Mouse (Mus musculus): Measurements from ENCODE around the gene Gimap1. TPM values are rescaled to one million over a fixed set of nuclear protein-coding genes. Genes with fewer than 3 reads are reported as not detected.

Gimap1 gene
- polyA plus RNA-seq (2015; fragmentation: Nextera tagmentation; extraction: Ambion mirVana), result 4.8 and 5.7 TPM in 2 replicates

DNA sequence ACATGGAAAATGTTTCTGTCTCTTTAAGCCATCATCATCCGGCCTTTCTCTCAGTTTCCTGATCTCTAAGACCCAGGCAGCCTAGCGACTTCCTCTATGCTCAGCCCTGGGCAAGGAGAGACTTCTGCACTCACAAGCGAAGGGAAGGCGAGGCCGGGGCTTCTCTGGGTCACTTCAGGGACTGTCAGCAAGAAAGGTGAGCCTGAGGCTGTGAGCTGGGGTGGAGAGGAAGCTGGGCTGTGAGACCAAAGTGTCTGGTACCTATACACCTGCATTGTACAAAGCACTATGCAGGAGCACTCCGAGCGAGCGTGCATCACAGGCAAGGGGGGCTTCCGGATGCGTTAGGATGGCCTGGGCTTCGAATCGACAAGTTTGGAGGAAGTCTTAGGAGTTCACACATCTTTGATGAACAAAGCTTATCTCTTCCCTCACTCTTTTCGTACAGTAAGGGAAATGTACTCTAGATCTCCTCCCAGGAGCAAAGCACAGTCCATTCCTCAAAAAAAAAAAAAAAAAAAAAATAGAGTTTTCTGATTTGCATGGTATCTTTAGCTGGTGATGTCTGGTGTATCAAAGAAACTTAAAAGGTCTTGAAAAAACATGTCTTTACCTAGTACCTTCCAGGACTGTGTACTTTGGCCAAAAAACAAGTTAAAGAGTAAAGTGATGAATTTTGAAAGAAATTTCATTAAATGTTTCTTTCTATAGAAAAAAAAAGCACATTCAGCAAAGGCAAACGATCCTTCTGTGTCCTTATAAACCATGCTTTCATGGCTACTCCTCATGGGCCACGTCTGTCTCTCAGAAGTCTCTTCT lies at the start of gene Gimap1:
Gene Gimap1 (plus strand): TSS at position 94 of the 819 bp plus-strand sequence.
- no peak within 1 kb of the TSS for H3K4me2 ChIP-seq (ENCODE audit: low read length)
- H3K9ac ChIP-seq (ENCODE audit: low read depth, low read length), result no peak within 1 kb of the TSS
- no peak for ATAC-seq
- no peaks in the 10 kb centered on the region for H3K9me3 ChIP-seq (ENCODE audit: control insufficient read depth, low read length)
- H3K36me3 ChIP-seq (ENCODE audit: control insufficient read depth, insufficient read depth, low read length), result no peaks in the 10 kb centered on the region
- WGBS, result 83% methylated on average over 15 of the region's 15 CpGs
- H3K4me1 ChIP-seq (ENCODE audit: control insufficient read depth, insufficient read depth, low read depth, low read length), result peaks cover 9% of the 10 kb centered on the region
- no peak within 1 kb of the TSS for H3K27ac ChIP-seq (ENCODE audit: low read depth, low read length)
- H3K27me3 ChIP-seq (replicated peaks; ENCODE audit: control insufficient read depth, insufficient read depth, low read length), result peaks cover 2% of the 10 kb centered on the region
- H3K4me3 ChIP-seq (ENCODE audit: low read length), result 0 out of 2 replicates have a peak within 1 kb of the TSS, but pooled peaks have one; percentile 13

DNA sequence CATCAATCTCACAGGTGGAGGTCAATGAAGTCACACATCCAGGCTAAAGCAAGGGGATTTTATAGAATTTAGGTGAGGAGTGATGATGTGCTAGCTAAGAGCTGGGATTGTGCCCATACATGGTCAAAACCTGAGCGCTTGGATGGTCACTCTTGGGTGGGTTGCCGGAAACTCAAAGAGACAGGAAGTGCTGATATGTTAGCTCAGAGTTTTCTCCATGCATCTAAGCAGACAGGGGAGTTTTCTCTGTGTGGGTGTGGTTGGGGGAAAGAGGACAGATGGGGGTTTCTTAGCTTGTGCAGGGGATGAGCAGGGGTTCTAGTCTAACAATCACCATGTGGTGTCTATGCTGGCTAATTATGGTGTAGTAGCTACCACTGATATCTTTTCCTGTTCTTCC lies 49.5 kb upstream of the Gimap1 start:
- no peaks in the 10 kb centered on the region for H3K4me1 ChIP-seq (ENCODE audit: control insufficient read depth, insufficient read depth, low read depth, low read length)
- H3K4me3 ChIP-seq (ENCODE audit: low read length), result no peak overlapping the region
- 92% methylated on average over 2 of the region's 2 CpGs for WGBS
- no peak for ATAC-seq
- H3K36me3 ChIP-seq (ENCODE audit: control insufficient read depth, insufficient read depth, low read length), result no peaks in the 10 kb centered on the region
- no peak overlapping the region for H3K27ac ChIP-seq (ENCODE audit: low read depth, low read length)
- H3K9me3 ChIP-seq (ENCODE audit: control insufficient read depth, low read length), result no peaks in the 10 kb centered on the region
- H3K4me2 ChIP-seq (ENCODE audit: low read length), result no peak overlapping the region
- H3K9ac ChIP-seq (ENCODE audit: low read depth, low read length), result no peak overlapping the region
- H3K27me3 ChIP-seq (replicated peaks; ENCODE audit: control insufficient read depth, insufficient read depth, low read length), result no peaks in the 10 kb centered on the region

DNA sequence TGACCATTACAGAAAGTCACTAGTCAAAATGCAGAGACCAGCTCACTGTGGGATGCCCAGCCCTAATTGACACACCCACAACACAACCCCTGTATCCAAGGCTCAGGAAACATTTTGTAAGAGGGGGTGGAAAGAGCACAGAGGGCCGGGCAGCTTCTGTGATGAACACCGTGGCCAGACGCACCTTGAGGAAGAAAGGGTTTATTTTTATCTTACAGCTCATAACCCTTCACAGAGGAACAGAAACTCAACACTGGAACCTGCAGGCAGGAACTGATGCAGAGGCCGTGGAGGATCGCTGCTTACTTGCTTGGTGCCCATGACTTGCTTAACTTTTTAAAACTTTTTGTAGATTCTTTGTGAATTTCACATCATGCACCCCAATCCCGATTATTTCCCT lies 45.9 kb upstream of the Gimap1 start:
- Histone ChIP-seq H3K36me3 (ENCODE audit: control insufficient read depth, insufficient read depth, low read length) (no peaks in the 10 kb centered on the region), H3K27me3 (replicated peaks; ENCODE audit: control insufficient read depth, insufficient read depth, low read length) (no peaks in the 10 kb centered on the region), H3K4me3 (ENCODE audit: low read length) (no peak overlapping the region), H3K9me3 (ENCODE audit: control insufficient read depth, low read length) (no peaks in the 10 kb centered on the region), H3K27ac (ENCODE audit: low read depth, low read length) (no peak overlapping the region), H3K4me1 (ENCODE audit: control insufficient read depth, insufficient read depth, low read depth, low read length) (no peaks in the 10 kb centered on the region), H3K9ac (ENCODE audit: low read depth, low read length) (no peak overlapping the region), H3K4me2 (ENCODE audit: low read length) (no peak overlapping the region)
- no peak for ATAC-seq
- 89% methylated on average over 6 of the region's 6 CpGs for whole genome bisulfite sequencing

DNA sequence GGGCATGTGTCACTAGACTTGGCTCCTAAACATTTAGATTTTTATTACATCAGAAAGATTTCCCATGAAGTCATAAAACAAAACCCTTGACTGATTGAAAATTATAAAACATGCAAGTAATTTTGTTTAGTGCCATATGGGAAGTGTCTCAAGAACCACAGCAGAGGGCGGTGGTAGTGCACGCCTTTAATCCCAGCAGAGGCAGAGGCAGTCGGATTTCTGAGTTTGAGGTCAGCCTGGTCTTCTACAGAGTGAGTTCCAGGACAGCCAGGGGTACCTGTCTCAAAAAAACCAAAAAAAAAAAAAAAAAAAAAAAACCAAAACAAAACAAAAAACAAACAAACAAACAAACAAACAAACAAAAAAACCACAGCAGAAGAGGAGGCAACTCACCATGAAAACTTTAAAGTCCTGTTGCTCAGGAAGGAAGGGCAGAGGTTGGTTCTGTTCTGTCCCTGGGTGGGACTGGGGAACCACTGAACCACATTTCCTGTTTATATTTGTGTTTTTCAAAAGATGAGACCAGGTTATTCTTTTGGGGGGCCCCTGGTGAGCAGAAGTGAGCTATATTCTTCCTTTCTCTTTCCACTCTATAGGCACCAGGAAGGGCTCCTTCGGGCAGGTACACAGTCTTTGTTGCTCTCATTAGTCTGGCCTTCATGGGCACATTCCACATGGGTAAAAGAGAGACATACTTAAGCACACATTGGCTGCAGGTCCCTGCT lies 41.9 kb upstream of the Gimap1 start:
- no peak overlapping the region for H3K27ac ChIP-seq (ENCODE audit: low read depth, low read length)
- H3K36me3 ChIP-seq (ENCODE audit: control insufficient read depth, insufficient read depth, low read length), result no peaks in the 10 kb centered on the region
- H3K4me3 ChIP-seq (ENCODE audit: low read length), result no peak overlapping the region
- no peak for ATAC-seq
- WGBS, result 85% methylated on average over 4 of the region's 4 CpGs
- H3K27me3 ChIP-seq (replicated peaks; ENCODE audit: control insufficient read depth, insufficient read depth, low read length), result no peaks in the 10 kb centered on the region
- H3K9ac ChIP-seq (ENCODE audit: low read depth, low read length), result no peak overlapping the region
- no peaks in the 10 kb centered on the region for H3K4me1 ChIP-seq (ENCODE audit: control insufficient read depth, insufficient read depth, low read depth, low read length)
- no peak overlapping the region for H3K4me2 ChIP-seq (ENCODE audit: low read length)
- no peaks in the 10 kb centered on the region for H3K9me3 ChIP-seq (ENCODE audit: control insufficient read depth, low read length)

DNA sequence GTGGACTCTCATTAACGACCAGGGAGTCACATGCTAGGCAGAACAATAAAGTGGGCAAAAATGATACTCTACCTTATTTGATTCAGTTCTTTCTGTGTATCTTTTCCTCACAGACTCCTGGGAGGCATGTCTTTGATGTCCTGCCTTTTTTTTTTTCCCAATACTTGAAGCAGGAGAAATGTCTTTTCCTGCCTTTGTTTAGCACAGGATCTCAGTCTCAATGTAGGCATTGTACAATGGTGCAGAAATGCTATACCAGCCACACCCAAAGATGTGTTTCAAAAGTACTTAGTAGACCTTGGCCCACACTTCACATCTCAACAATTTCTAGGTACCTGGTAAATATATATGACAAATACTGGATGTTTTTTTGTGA lies 41.3 kb upstream of the Gimap1 start:
- H3K9ac ChIP-seq (ENCODE audit: low read depth, low read length), result no peak overlapping the region
- no peak overlapping the region for H3K4me2 ChIP-seq (ENCODE audit: low read length)
- no peak overlapping the region for H3K4me3 ChIP-seq (ENCODE audit: low read length)
- 63% methylated on average over 1 of the region's 1 CpGs for WGBS
- H3K36me3 ChIP-seq (ENCODE audit: control insufficient read depth, insufficient read depth, low read length), result no peaks in the 10 kb centered on the region
- H3K4me1 ChIP-seq (ENCODE audit: control insufficient read depth, insufficient read depth, low read depth, low read length), result no peaks in the 10 kb centered on the region
- no peaks in the 10 kb centered on the region for H3K27me3 ChIP-seq (replicated peaks; ENCODE audit: control insufficient read depth, insufficient read depth, low read length)
- no peak overlapping the region for H3K27ac ChIP-seq (ENCODE audit: low read depth, low read length)
- ATAC-seq, result no peak
- no peaks in the 10 kb centered on the region for H3K9me3 ChIP-seq (ENCODE audit: control insufficient read depth, low read length)

DNA sequence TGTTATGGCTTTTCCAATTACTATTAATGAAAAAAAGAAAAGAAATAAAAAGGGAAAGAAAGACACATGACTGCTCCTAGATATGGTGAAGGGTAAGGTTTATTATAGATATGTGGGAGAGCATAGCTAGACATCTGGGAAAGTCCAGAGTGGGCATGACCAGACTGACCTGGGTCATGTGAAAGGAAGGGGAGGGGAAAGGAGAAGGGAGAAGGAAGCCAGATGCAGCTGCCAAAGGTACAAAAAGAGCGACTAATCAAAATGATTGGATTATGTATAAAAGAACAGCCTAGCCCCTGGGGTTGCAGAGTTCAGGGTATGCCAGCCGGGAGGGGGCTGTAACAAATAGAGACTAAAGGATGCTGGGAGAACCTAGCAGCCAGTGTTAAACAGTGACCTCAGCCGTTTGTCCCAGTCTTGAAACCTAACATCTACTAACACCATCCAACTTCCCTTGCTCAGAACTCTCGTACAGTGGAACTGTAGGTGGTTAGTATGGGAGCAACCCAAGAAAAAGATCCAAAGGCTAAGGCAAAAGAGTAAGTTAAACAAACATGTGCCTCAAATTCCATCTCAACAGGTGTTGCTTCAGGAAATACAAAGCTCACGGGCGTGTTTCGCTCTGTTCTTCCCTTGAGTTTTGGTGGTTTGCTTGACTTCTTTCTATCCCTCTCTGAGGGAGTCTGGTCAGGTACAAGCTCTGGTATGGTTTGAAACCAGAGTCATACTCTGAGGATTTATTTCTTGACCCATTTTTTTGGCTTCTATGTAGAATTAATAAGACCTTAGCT lies 40.6 kb upstream of the Gimap1 start:
- H3K9ac ChIP-seq (ENCODE audit: low read depth, low read length), result no peak overlapping the region
- no peaks in the 10 kb centered on the region for H3K27me3 ChIP-seq (replicated peaks; ENCODE audit: control insufficient read depth, insufficient read depth, low read length)
- H3K4me2 ChIP-seq (ENCODE audit: low read length), result no peak overlapping the region
- no peak for ATAC-seq
- no peaks in the 10 kb centered on the region for H3K4me1 ChIP-seq (ENCODE audit: control insufficient read depth, insufficient read depth, low read depth, low read length)
- H3K36me3 ChIP-seq (ENCODE audit: control insufficient read depth, insufficient read depth, low read length), result no peaks in the 10 kb centered on the region
- no peak overlapping the region for H3K27ac ChIP-seq (ENCODE audit: low read depth, low read length)
- no peaks in the 10 kb centered on the region for H3K9me3 ChIP-seq (ENCODE audit: control insufficient read depth, low read length)
- 83% methylated on average over 7 of the region's 7 CpGs for WGBS
- H3K4me3 ChIP-seq (ENCODE audit: low read length), result no peak overlapping the region

DNA sequence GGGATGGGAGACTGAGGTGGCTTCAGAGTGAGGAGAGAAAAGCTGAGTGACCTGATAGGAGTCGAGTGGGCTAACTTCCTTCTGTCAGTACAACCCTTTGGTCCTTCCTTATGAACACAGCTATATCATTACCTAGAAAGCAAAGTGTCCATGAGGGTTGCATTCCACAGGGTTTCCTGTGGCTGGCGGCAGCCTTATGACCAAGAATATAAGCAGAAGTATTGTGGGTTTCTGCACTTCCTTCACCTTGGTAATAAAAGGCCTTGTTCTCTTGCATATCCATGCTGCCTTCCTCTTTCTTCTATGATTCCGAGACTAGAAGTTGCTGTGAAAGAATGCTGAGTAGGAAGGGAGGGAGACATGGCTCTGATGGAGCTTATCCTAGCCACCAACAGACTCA lies 40.0 kb upstream of the Gimap1 start:
- Histone ChIP-seq H3K27ac (ENCODE audit: low read depth, low read length) (no peak overlapping the region), H3K4me1 (ENCODE audit: control insufficient read depth, insufficient read depth, low read depth, low read length) (no peaks in the 10 kb centered on the region), H3K4me3 (ENCODE audit: low read length) (no peak overlapping the region), H3K27me3 (replicated peaks; ENCODE audit: control insufficient read depth, insufficient read depth, low read length) (no peaks in the 10 kb centered on the region), H3K4me2 (ENCODE audit: low read length) (no peak overlapping the region), H3K36me3 (ENCODE audit: control insufficient read depth, insufficient read depth, low read length) (no peaks in the 10 kb centered on the region), H3K9ac (ENCODE audit: low read depth, low read length) (no peak overlapping the region), H3K9me3 (ENCODE audit: control insufficient read depth, low read length) (no peaks in the 10 kb centered on the region)
- ATAC-seq, result no peak
- WGBS, result 83% methylated on average over 3 of the region's 3 CpGs

DNA sequence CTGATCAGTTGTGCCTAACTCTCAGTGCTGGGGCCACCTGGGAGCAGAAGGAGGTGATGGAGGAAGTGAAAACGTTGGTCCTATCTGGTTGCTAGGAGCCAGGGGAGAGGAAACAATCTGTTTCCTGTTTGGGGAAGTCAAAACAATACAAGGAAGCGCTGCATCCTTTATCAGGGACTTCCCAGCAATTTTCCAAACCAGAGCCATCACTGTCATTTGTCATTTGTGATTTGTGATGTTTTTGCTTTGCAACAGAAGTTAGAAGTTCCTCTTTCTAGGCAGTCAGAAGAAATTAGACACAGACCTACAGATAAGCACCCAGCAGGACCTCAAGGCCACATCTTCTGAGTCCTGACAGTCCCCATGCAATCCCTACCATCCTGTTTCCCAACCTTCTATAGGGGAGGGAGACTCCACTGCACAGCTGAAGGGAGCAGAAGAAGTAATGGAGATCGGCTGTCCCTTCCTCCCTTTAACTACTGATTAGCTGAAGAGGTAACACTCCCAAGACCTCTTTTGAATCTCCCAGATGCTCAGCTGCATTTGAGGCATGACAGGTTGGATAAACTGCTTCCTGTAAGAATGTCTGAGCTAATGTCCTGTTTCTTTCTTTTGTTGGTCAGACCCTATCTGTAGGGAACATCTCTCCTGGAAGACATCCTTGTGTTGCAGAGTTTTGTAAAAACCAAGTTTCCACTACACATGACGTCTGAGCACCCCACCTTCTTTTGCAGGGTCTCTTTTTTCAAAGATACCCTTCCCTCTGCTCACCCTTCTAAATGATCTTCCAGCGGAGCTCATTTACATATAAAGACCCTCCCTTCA lies 38.4 kb upstream of the Gimap1 start:
- no peaks in the 10 kb centered on the region for H3K27me3 ChIP-seq (replicated peaks; ENCODE audit: control insufficient read depth, insufficient read depth, low read length)
- no peak overlapping the region for H3K4me2 ChIP-seq (ENCODE audit: low read length)
- ATAC-seq, result no peak
- H3K4me1 ChIP-seq (ENCODE audit: control insufficient read depth, insufficient read depth, low read depth, low read length), result no peaks in the 10 kb centered on the region
- no peak overlapping the region for H3K4me3 ChIP-seq (ENCODE audit: low read length)
- WGBS, result 62% methylated on average over 5 of the region's 5 CpGs
- H3K9me3 ChIP-seq (ENCODE audit: control insufficient read depth, low read length), result no peaks in the 10 kb centered on the region
- no peak overlapping the region for H3K9ac ChIP-seq (ENCODE audit: low read depth, low read length)
- H3K36me3 ChIP-seq (ENCODE audit: control insufficient read depth, insufficient read depth, low read length), result no peaks in the 10 kb centered on the region
- no peak overlapping the region for H3K27ac ChIP-seq (ENCODE audit: low read depth, low read length)

Measured in hindbrain, embryonic 16.5 days (tissue).